Mouse (Mus musculus) neural tube, embryonic 14.5 days (tissue): Measurements from ENCODE around the gene Pkm. TPM values are rescaled to one million over a fixed set of nuclear protein-coding genes. Genes with fewer than 3 reads are reported as not detected.

ENCODE experiments used
- ATAC-seq: fragments of 200-750 bp; cut with Nextera tagmentation; 2 replicates; pipeline ENCODE4 v1.8.0; 2017; ENCODE audit warnings: low read depth, mild to moderate bottlenecking, moderate TSS enrichment, moderate library complexity
- H3K27ac ChIP-seq: fragments of 300-500 bp; sonication (generic); 2 replicates; pipeline ENCODE4 v1.5.1; 2014; ENCODE audit warnings: low read depth, mild to moderate bottlenecking, control low read depth, low read length, moderate library complexity, mixed read lengths
- H3K27me3 ChIP-seq: fragments of 300-500 bp; sonication (generic); 2 replicates; pipeline ENCODE4 v1.6.1; 2014; ENCODE audit warnings: low read length; ENCODE audit not compliant: control insufficient read depth, insufficient read depth
- H3K36me3 ChIP-seq: fragments of 300-500 bp; sonication (generic); 2 replicates; pipeline ENCODE4 v1.6.1; 2014; ENCODE audit warnings: low read length, mixed read lengths; ENCODE audit not compliant: control insufficient read depth, insufficient read depth
- H3K4me1 ChIP-seq: fragments of 300-500 bp; sonication (generic); 2 replicates; pipeline ENCODE4 v1.6.1; 2014; ENCODE audit warnings: low read length; ENCODE audit not compliant: control insufficient read depth, insufficient read depth
- H3K4me2 ChIP-seq: fragments of 300-500 bp; sonication (generic); 2 replicates; pipeline ENCODE4 v1.6.1; 2014; ENCODE audit warnings: mild to moderate bottlenecking, low read depth, low read length, control low read depth
- H3K4me3 ChIP-seq: fragments of 300-500 bp; sonication (generic); 2 replicates; pipeline ENCODE4 v1.5.1; 2014; ENCODE audit warnings: low read depth, low read length, control low read depth, mixed read lengths
- H3K9ac ChIP-seq: fragments of 300-500 bp; sonication (generic); replicated peaks from 2 replicates; pipeline ENCODE4 v1.6.1; 2014; ENCODE audit warnings: low read depth, mild to moderate bottlenecking, control low read depth, low read length, mixed read lengths
- H3K9me3 ChIP-seq: fragments of 300-500 bp; sonication (generic); 2 replicates; pipeline ENCODE4 v1.6.1; 2016; ENCODE audit warnings: low read length; ENCODE audit not compliant: control insufficient read depth
- WGBS: fragments of 180-500 bp; shearing (Covaris S2); extraction: QIAGEN DNeasy Blood & Tissue Kit; methylation state at CpG from one replicate; pipeline ENCODE4 v1.1.7; 2014; 5-methylcytosine and 5-hydroxymethylcytosine counted together
- polyA plus RNA-seq: library from polyadenylated mRNA; unstranded; fragments of >200 nt; fragmentation: Nextera tagmentation; extraction: Ambion mirVana; gene quantifications from 2 replicates; pipeline ENCODE4 v1.2.1, GENCODE M21; 2014

Pkm gene
- polyA plus RNA-seq, result 834 and 964 TPM in 2 replicates

- peak; percentile 92 for ATAC-seq
- Histone ChIP-seq H3K27ac (peak within 1 kb of the TSS; percentile 97), H3K9ac (peak within 1 kb of the TSS; percentile 88), H3K4me3 (peak within 1 kb of the TSS; percentile 75), H3K9me3 (no peaks in the 10 kb centered on the region), H3K4me2 (peak within 1 kb of the TSS; percentile 67), H3K4me1 (peaks cover 34% of the 10 kb centered on the region), H3K27me3 (no peaks in the 10 kb centered on the region), H3K36me3 (peaks cover 3% of the 10 kb centered on the region; the same call in 1 of the 2 replicates)
- under 1% methylated on average over 45 of the region's 46 CpGs for WGBS
Measured at GRCm38 (mm10) chr9:59655958-59656634, at the start of gene Pkm. Pkm (plus strand) TSS chr9:59656368.

DNA sequence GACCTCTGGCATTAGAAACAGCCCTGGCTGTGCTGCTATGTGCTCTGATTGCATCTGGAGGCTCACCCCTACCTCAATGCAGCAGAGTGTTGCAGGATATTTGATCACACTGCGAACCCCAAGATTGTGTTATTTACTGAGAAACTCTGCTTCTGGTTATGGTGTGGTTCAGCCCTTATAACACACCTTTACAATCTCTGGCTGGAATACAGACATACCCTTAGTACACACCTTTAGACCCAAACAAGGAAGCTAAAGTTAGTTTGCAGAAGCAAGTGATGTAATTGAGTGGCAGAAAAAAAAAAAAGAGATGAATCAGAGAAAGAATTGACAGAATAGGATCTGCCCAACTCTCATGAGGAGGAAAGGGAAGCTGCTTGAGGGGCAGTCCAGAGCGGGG is 45.2 kb upstream of the Pkm start:
- WGBS, result 91% methylated on average over 2 of the region's 2 CpGs

DNA sequence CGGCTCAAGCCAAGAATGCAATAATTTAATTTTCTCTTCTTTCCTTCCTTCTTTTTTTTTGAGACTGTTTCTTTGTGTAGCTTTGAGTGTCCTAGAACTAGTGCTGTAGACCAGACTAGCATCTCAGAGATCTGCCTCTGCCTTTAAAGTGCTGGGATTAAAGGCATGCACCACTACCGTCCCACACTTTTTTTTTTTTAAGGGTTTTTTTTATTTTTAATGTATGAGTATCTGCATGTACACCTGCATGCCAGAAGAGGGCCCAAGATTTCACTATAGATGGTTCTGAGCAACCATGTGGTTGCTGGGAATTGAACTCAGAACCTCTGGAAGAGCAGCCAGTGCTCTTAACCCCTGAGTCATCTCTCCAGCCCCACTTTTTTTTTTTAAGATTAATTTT is 40.4 kb upstream of the Pkm start:
- 83% methylated on average over 2 of the region's 2 CpGs for WGBS
- Histone ChIP-seq H3K9me3 (no peaks in the 10 kb centered on the region), H3K27me3 (no peaks in the 10 kb centered on the region), H3K4me2 (no peak overlapping the region), H3K27ac (no peak overlapping the region), H3K9ac (no peak overlapping the region), H3K36me3 (no peaks in the 10 kb centered on the region), H3K4me3 (no peak overlapping the region), H3K4me1 (peaks cover 18% of the 10 kb centered on the region)
- ATAC-seq, result no peak

More for the DNA sequence above, 45.2 kb upstream of the Pkm start:
- H3K36me3 ChIP-seq, result no peaks in the 10 kb centered on the region
- no peak overlapping the region for H3K27ac ChIP-seq
- ATAC-seq, result no peak
- H3K27me3 ChIP-seq, result no peaks in the 10 kb centered on the region
- no peaks in the 10 kb centered on the region for H3K4me1 ChIP-seq
- H3K9ac ChIP-seq, result no peak overlapping the region
- H3K9me3 ChIP-seq, result no peaks in the 10 kb centered on the region
- H3K4me2 ChIP-seq, result no peak overlapping the region
- H3K4me3 ChIP-seq, result no peak overlapping the region

DNA sequence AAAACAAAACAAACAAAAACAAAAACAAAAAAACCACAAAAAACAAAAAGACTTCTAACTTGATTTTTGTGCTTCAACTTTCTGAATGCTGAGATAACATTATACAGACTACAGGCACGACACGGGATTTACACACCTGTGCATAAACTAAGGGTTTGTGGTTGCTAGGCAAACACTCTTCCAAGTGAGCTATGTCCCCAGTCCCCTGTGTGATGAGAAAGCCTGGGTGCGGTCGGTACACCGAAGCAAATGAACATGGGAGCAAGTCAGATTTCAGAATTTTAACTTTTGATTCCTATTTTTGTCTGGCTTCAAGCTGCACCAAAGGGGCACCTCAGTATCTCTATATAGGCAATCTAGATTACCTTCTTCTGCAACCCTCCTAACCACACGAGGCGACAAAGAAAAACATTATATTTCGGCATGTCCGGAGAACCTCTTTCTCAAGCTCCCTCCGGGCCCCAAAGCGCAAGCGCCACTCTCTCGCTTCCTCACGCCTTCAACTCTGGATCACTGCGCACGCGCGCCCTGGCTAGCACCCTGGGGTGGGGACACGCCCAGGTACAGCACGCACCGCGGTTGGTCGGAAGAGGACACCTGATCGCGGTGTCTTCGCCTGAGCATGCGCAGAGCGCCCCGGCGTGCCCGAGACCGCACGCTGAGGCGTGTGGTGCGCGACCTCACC is 39.4 kb upstream of the Pkm start, which contains the start of gene Parp6:
Parp6 (plus strand) TSS at position 663 of the 685 bp plus-strand sequence.
- WGBS, result under 1% methylated on average over 36 of the region's 36 CpGs
- peak within 1 kb of the TSS; percentile 91 for H3K4me3 ChIP-seq
- no peaks in the 10 kb centered on the region for H3K9me3 ChIP-seq
- no peaks in the 10 kb centered on the region for H3K27me3 ChIP-seq
- peaks cover 18% of the 10 kb centered on the region for H3K4me1 ChIP-seq
- peak within 1 kb of the TSS; percentile 62 for H3K4me2 ChIP-seq
- ATAC-seq, result peak; percentile 95
- H3K36me3 ChIP-seq, result peaks cover under 1% of the 10 kb centered on the region; the same call in 1 of the 2 replicates
- peak within 1 kb of the TSS; percentile 84 for H3K9ac ChIP-seq
- peak within 1 kb of the TSS; percentile 92 for H3K27ac ChIP-seq

- Histone ChIP-seq H3K4me1 (peaks cover 18% of the 10 kb centered on the region), H3K27me3 (no peaks in the 10 kb centered on the region), H3K9ac (peak overlapping the region; percentile 84), H3K4me3 (peak overlapping the region; percentile 91), H3K9me3 (no peaks in the 10 kb centered on the region), H3K36me3 (peaks cover 6% of the 10 kb centered on the region; the same call in 1 of the 2 replicates), H3K4me2 (peak overlapping the region; percentile 62), H3K27ac (peak overlapping the region; percentile 92)
- WGBS, result under 1% methylated on average over 58 of the region's 58 CpGs
- peak; percentile 90 for ATAC-seq
Measured at GRCm38 (mm10) chr9:59617307-59617973, 38.7 kb upstream of the Pkm start.

DNA sequence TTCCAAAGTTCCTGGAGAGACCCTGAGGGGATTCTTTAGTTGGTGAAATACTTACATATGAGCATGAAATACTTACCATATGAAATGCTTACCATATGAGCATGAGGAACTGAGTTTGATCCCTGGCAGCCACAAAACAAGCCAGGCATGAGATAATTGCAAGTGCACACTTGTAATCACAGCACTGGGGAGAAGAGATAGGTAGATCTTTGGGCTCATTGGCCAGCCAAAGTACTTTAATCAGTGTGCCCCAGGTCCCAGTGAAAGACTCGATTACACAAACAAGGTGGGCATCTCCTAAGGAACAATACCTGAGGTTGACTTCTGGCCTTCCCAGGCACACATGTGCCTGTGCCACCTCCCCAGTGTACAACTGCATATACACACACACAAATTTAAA is 17.8 kb upstream of the Pkm start:
- Histone ChIP-seq H3K9ac (no peak overlapping the region), H3K36me3 (peaks cover 79% of the 10 kb centered on the region), H3K4me3 (no peak overlapping the region), H3K27me3 (no peaks in the 10 kb centered on the region), H3K27ac (no peak overlapping the region), H3K4me2 (no peak overlapping the region), H3K9me3 (no peaks in the 10 kb centered on the region), H3K4me1 (no peaks in the 10 kb centered on the region)
- ATAC-seq, result no peak
- WGBS, result 85% methylated on average over 1 of the region's 1 CpGs

- Histone ChIP-seq H3K4me3 (no peak overlapping the region), H3K27ac (no peak overlapping the region), H3K4me1 (no peaks in the 10 kb centered on the region), H3K9me3 (no peaks in the 10 kb centered on the region), H3K36me3 (peaks cover 69% of the 10 kb centered on the region), H3K4me2 (no peak overlapping the region), H3K9ac (no peak overlapping the region), H3K27me3 (no peaks in the 10 kb centered on the region)
- WGBS, result 89% methylated on average over 4 of the region's 4 CpGs
- no peak for ATAC-seq
Measured at GRCm38 (mm10) chr9:59639936-59640335, 16.2 kb upstream of the Pkm start.

DNA sequence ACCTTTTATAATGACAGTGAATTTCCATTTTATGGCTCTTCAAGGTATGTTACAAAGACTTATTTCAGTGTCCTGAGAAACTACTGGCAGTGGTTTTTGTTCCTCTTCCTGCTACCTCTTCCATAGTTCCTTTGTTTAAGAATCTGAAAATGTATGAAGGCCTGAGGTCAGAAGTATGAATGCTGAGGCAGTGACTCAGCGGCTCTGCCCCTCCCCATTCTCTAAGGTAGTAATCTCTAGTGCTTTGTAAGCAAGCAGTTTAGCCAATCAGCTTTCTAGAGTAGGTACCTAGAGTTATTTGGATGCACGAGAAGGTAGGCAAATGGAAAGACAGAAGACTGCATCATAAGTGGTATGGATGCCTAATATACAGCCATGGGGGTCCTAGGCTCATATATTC is 14.8 kb upstream of the Pkm start:
- Histone ChIP-seq H3K27ac (no peak overlapping the region), H3K36me3 (peaks cover 67% of the 10 kb centered on the region), H3K4me3 (no peak overlapping the region), H3K9ac (no peak overlapping the region), H3K4me1 (no peaks in the 10 kb centered on the region), H3K9me3 (no peaks in the 10 kb centered on the region), H3K4me2 (no peak overlapping the region), H3K27me3 (no peaks in the 10 kb centered on the region)
- WGBS, result 72% methylated on average over 2 of the region's 2 CpGs
- ATAC-seq, result no peak

DNA sequence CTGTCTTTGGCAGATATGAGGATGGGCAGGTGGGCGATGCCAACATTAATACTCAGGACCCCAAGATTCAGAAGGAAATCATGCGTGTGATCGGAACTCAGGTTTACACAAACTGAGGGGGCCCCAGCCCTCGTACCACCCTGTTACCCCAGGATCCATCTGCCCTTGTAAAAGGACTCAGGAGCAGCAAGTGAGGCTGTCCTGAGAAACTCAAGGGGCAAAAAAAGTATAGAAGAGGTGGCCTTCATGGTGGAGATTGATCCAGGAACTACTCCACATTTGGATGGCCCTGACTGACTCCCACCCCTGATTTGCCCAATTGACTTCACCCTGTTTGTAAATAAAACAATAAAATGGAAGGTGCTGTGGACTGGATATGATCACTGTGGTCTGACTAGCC is 6.3 kb upstream of the Pkm start:
- 93% methylated on average over 4 of the region's 4 CpGs for WGBS

More for the DNA sequence above, 6.3 kb upstream of the Pkm start:
- ATAC-seq, result no peak
- H3K4me2 ChIP-seq, result no peak overlapping the region
- no peaks in the 10 kb centered on the region for H3K4me1 ChIP-seq
- H3K27me3 ChIP-seq, result no peaks in the 10 kb centered on the region
- no peaks in the 10 kb centered on the region for H3K9me3 ChIP-seq
- no peak overlapping the region for H3K9ac ChIP-seq
- H3K27ac ChIP-seq, result no peak overlapping the region
- H3K36me3 ChIP-seq, result peaks cover 41% of the 10 kb centered on the region
- no peak overlapping the region for H3K4me3 ChIP-seq
